In the genomic region with DNA sequence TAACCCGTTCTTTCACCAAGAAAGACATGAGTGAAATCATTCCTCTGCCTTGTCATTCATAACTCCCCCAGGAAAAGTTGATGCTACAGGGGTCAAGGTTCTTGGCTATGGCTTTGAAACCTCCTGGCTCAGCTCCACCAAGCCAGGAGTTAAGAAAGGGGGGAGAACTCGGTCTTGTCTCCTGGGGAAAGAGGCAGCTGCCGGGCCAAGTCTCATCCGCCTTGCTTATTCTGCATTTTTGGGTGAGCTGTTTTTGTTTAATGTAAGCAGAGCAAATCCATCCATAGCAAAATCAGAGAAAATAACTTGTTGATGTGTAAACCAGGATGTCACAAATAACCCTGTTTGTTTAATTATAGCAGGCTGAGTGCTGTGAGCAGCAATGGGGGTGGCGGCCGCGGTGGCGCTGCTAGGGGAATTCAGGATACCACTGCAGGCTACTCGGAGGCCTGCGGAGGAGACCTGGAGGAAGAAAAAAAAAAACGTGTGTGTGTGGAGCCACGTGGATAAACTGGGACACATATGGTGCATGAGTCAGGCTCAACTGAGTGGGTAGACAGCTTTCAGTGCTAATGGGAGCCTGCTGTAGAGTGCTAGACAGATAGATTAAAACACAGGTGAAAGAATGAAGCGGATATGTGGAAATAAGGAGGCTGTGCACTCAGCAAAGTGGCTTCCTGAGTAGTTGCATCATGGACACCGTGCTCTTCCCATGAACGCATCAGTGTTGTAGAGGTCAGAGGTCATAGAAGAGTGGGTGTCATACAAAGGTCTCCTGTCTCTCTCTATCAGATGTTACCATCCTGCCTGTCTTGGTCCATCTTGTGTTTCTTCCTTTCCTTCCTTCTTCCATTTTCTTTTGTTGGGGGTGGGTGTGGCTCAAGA, we compare ENCODE assay signal across 9 mouse cellular contexts.
A peak's percentile ranks its signal among the peaks of the same experiment; 100 is the strongest.
DNase-seq lines count a peak whose midpoint lies in the region; ATAC-seq and TF ChIP-seq lines count a peak whose summit lies in the region.
"Had no signal": no experiment of that assay in that cellular context is flagged by ENCODE, and none has a peak within 500 bp of the region (broad histone marks: within the 10 kb centered on the region; RNA-seq: fewer than 3 reads in every experiment).

No protein-coding gene starts in this region.

- H3K9me3 ChIP-seq in lung, embryonic 15.5 days = no peaks in the 10 kb centered on the region
- peaks cover 4% of the 10 kb centered on the region; the same call in 1 of the 2 replicates for H3K9me3 ChIP-seq in kidney, embryonic 16.5 days (ENCODE audit: low read length)
- no peaks in the 10 kb centered on the region for H3K9me3 ChIP-seq in hindbrain, embryonic 13.5 days
- H3K9me3 ChIP-seq: liver, embryonic 15.5 days had no signal

- H3K27ac ChIP-seq in lung, embryonic 15.5 days = no peak overlapping the region
- H3K27ac ChIP-seq in kidney, embryonic 16.5 days (ENCODE audit: low read length) = no peak overlapping the region
- 0 out of 2 replicates have a peak overlapping the region, but pooled peaks have one; percentile 14 for H3K27ac ChIP-seq in olfactory bulb, adult 2 months (ENCODE audit: insufficient read depth, low read depth, low read length)
- H3K27ac ChIP-seq in hindbrain, embryonic 13.5 days = no peak overlapping the region
- H3K27ac ChIP-seq: liver, embryonic 15.5 days had no signal

- DNase-seq in lung, postnatal 25 days (ENCODE audit: low spot score) = no peak
- DNase-seq in cerebellum, adult 9-10 months = peak; percentile 16
- no peak for DNase-seq in urinary bladder, postnatal 14 days (ENCODE audit: low spot score)
- DNase-seq in Muller cell, postnatal 12 days (ENCODE audit: inconsistent ontology term) = no peak

- no peak overlapping the region for H3K4me2 ChIP-seq in lung, embryonic 15.5 days
- no peak overlapping the region for H3K4me2 ChIP-seq in kidney, embryonic 16.5 days (replicated peaks; ENCODE audit: low read depth, low read length)
- H3K4me2 ChIP-seq in hindbrain, embryonic 13.5 days = no peak overlapping the region
- H3K4me2 ChIP-seq: liver, embryonic 15.5 days had no signal

- H3K36me3 ChIP-seq in lung, embryonic 15.5 days = no peaks in the 10 kb centered on the region
- no peaks in the 10 kb centered on the region for H3K36me3 ChIP-seq in kidney, embryonic 16.5 days (ENCODE audit: insufficient read depth, low read length)
- H3K36me3 ChIP-seq in hindbrain, embryonic 13.5 days = no peaks in the 10 kb centered on the region
- H3K36me3 ChIP-seq: liver, embryonic 15.5 days had no signal

- H3K4me3 ChIP-seq in lung, embryonic 15.5 days = no peak overlapping the region
- H3K4me3 ChIP-seq in kidney, embryonic 16.5 days (ENCODE audit: low read length) = no peak overlapping the region
- H3K4me3 ChIP-seq in olfactory bulb, adult 2 months (ENCODE audit: insufficient read depth, low read depth, low read length) = no peak overlapping the region
- H3K4me3 ChIP-seq in hindbrain, embryonic 13.5 days = no peak overlapping the region
- H3K4me3 ChIP-seq: liver, embryonic 15.5 days had no signal

- H3K9ac ChIP-seq in lung, embryonic 15.5 days = no peak overlapping the region
- H3K9ac ChIP-seq in kidney, embryonic 16.5 days (replicated peaks; ENCODE audit: low read length) = no peak overlapping the region
- H3K9ac ChIP-seq in hindbrain, embryonic 13.5 days = no peak overlapping the region
- H3K9ac ChIP-seq: liver, embryonic 15.5 days had no signal

- 59% methylated on average over 15 of the region's 15 CpGs for WGBS in lung, embryonic 15.5 days
- 65% methylated on average over 15 of the region's 15 CpGs for WGBS in kidney, embryonic 16.5 days
- WGBS in olfactory bulb, adult 2 months = 44% methylated on average over 15 of the region's 15 CpGs
- 77% methylated on average over 15 of the region's 15 CpGs for WGBS in hindbrain, embryonic 13.5 days

- no peak for TF ChIP-seq CTCF in olfactory bulb, adult 2 months (IDR thresholded peaks at IDR 0.05; ENCODE audit: insufficient read depth, low read depth, low read length)

- peak; percentile 46; the same call in 1 of the 2 replicates for ATAC-seq in lung, embryonic 15.5 days (ENCODE audit: borderline replicate concordance, extremely low read depth, low FRiP score, low TSS enrichment)
- ATAC-seq in kidney, embryonic 16.5 days (ENCODE audit: low FRiP score, low TSS enrichment) = peak; percentile 17; the same call in 1 of the 2 replicates
- ATAC-seq in hindbrain, embryonic 13.5 days (ENCODE audit: low FRiP score) = no peak

- no peaks in the 10 kb centered on the region for H3K4me1 ChIP-seq in lung, embryonic 15.5 days
- no peaks in the 10 kb centered on the region for H3K4me1 ChIP-seq in kidney, embryonic 16.5 days (ENCODE audit: insufficient read depth, low read length)
- H3K4me1 ChIP-seq in olfactory bulb, adult 2 months (ENCODE audit: control insufficient read depth, insufficient read depth, low read length) = peaks cover 5% of the 10 kb centered on the region
- no peaks in the 10 kb centered on the region for H3K4me1 ChIP-seq in hindbrain, embryonic 13.5 days (replicated peaks)
- H3K4me1 ChIP-seq: liver, embryonic 15.5 days had no signal

- no peak for TF ChIP-seq POLR2A in olfactory bulb, adult 2 months (IDR thresholded peaks at IDR 0.05; ENCODE audit: insufficient read depth, low read depth, low read length)

- no peaks in the 10 kb centered on the region for H3K27me3 ChIP-seq in lung, embryonic 15.5 days
- H3K27me3 ChIP-seq in kidney, embryonic 16.5 days (ENCODE audit: insufficient read depth, low read length) = peaks cover 33% of the 10 kb centered on the region
- H3K27me3 ChIP-seq in hindbrain, embryonic 13.5 days = no peaks in the 10 kb centered on the region
- H3K27me3 ChIP-seq: liver, embryonic 15.5 days had no signal
